Mouse (Mus musculus) ES-E14 (cell line): ENCODE results near the gene Piezo1.

Experiments used
- CHD2 ChIP-seq: IDR thresholded peaks from 2 replicates; pipeline ENCODE4 v1.6.1; 2014; ENCODE audit warnings: mild to moderate bottlenecking, low read depth, low read length, inconsistent platforms
- HCFC1 ChIP-seq: IDR thresholded peaks from 2 replicates; pipeline ENCODE4 v1.6.1; 2012; ENCODE audit warnings: low read length, inconsistent platforms, borderline replicate concordance; ENCODE audit not compliant: insufficient read depth
- MAFK ChIP-seq: IDR thresholded peaks from 2 replicates; pipeline ENCODE4 v1.6.1; 2014; ENCODE audit warnings: mild to moderate bottlenecking, low read depth, low read length, inconsistent platforms; ENCODE audit not compliant: insufficient read depth
- ZC3H11A ChIP-seq: IDR thresholded peaks from 2 replicates; pipeline ENCODE4 v1.6.1; 2012; ENCODE audit warnings: low read depth, mild to moderate bottlenecking, inconsistent platforms, low read length, borderline replicate concordance
- ZNF384 ChIP-seq: IDR thresholded peaks from 2 replicates; pipeline ENCODE4 v1.6.1; 2012; ENCODE audit warnings: low read depth, low read length, inconsistent platforms

DNA sequence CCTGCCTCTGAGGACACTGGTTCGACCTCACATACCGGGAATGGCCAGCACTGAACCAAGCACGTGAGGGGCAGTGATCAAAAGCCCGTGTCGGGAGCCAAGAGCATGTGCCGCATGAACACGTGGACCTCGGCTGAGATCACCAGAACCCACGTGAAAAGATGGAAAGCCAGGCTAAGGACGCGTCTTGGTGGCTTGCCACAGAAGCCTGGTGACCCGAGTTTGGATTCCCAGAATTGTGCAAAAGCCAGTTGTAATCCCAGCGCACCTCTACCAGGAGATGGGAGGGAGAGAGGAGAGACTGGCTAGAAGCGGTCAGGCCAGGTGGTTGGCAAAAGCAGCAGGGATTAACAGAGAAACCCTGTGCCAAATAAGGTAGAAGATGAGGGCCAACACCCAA lies 35.4 kb downstream of the Piezo1 start:
- TF ChIP-seq MAFK (no peak), HCFC1 (no peak), ZNF384 (no peak), ZC3H11A (no peak), CHD2 (no peak)
